Mouse (Mus musculus): Measurements from ENCODE around the gene Lrig2. TPM values are rescaled to one million over a fixed set of nuclear protein-coding genes. Genes with fewer than 3 reads are reported as not detected.

The Lrig2 gene
- polyA plus RNA-seq, 1 experiment from 2014 or later: 2.5 TPM

GRCm38 (mm10) chr3:104480946-104481719 lies 30.6 kb downstream of the Lrig2 start:
- H3K4me3 ChIP-seq (ENCODE audit: low read depth, low read length): no peak overlapping the region
- H3K27ac ChIP-seq (ENCODE audit: low read depth): no peak overlapping the region
- H3K4me2 ChIP-seq (ENCODE audit: low read depth, low read length): no peak overlapping the region
- WGBS (ENCODE audit: insufficient replicate concordance): 26% methylated on average over 1 of the region's 1 CpGs
- ATAC-seq (no peak), DNase-seq (no peak)
- TF ChIP-seq EP300 (IDR thresholded peaks at IDR 0.05; ENCODE audit: low read depth) (no peak), CTCF (IDR thresholded peaks at IDR 0.05; ENCODE audit: low read depth) (no peak)
- H3K9ac ChIP-seq (replicated peaks): no peak overlapping the region
- H3K9me3 ChIP-seq (ENCODE audit: low read length): no peaks in the 10 kb centered on the region
- no peaks in the 10 kb centered on the region for H3K4me1 ChIP-seq (ENCODE audit: insufficient read depth)
- no peaks in the 10 kb centered on the region for H3K27me3 ChIP-seq (ENCODE audit: insufficient read depth, low read length)
- peaks cover 14% of the 10 kb centered on the region for H3K36me3 ChIP-seq (replicated peaks; ENCODE audit: insufficient read depth, low read length)

DNA sequence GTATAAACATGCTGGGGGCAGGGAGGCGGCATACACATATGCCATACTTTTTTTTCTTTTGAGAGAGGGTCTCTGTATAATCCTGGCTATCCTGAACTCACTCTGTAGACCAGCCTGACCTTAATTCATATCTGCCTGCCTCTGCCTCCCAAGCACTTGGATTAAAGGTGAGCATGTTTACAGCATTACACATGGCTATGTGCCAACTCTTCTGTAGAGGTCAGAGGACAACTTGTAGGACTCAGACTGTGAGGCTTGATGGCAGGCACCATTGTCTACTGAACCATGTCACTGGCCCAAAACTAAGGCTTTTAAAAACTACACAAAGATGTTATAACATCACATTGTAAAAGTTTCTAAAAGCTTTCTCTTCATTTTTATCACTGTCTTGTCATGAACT lies 33.7 kb downstream of the Lrig2 start:
- WGBS (ENCODE audit: insufficient replicate concordance): 85% methylated on average over 1 of the region's 1 CpGs
- Histone ChIP-seq H3K27me3 (ENCODE audit: insufficient read depth, low read length) (no peaks in the 10 kb centered on the region), H3K27ac (ENCODE audit: low read depth) (no peak overlapping the region), H3K4me1 (ENCODE audit: insufficient read depth) (no peaks in the 10 kb centered on the region), H3K36me3 (replicated peaks; ENCODE audit: insufficient read depth, low read length) (peaks cover 29% of the 10 kb centered on the region), H3K9me3 (ENCODE audit: low read length) (no peaks in the 10 kb centered on the region), H3K4me3 (ENCODE audit: low read depth, low read length) (no peak overlapping the region), H3K4me2 (ENCODE audit: low read depth, low read length) (no peak overlapping the region), H3K9ac (replicated peaks) (no peak overlapping the region)
- no peak for ATAC-seq
- DNase-seq: no peak
- TF ChIP-seq EP300 (IDR thresholded peaks at IDR 0.05; ENCODE audit: low read depth) (no peak), CTCF (IDR thresholded peaks at IDR 0.05; ENCODE audit: low read depth) (no peak)

DNA sequence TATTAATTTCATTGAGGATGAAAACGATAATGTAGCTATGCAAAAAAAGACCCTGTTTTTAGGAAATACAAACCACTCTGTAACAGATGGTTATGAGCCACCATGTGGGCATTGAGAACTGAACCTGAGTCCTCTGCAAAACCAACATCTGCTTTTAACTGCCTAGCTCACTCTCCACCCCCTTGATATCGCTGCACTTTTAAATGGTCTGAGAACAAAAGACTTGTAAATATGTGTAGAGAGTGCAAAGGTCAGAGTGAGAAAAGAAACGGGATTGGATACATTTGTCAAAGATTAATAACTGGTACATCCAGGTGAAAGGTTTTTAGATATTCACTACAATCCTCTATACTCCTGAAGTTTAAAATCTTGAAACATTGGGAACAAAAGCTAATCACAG lies 42.3 kb downstream of the Lrig2 start:
- Histone ChIP-seq H3K27ac (ENCODE audit: low read depth) (no peak overlapping the region), H3K27me3 (ENCODE audit: insufficient read depth, low read length) (no peaks in the 10 kb centered on the region), H3K4me2 (ENCODE audit: low read depth, low read length) (no peak overlapping the region), H3K36me3 (replicated peaks; ENCODE audit: insufficient read depth, low read length) (peaks cover 26% of the 10 kb centered on the region), H3K9ac (replicated peaks) (no peak overlapping the region), H3K4me1 (ENCODE audit: insufficient read depth) (no peaks in the 10 kb centered on the region), H3K4me3 (ENCODE audit: low read depth, low read length) (no peak overlapping the region), H3K9me3 (ENCODE audit: low read length) (no peaks in the 10 kb centered on the region)
- ATAC-seq (no peak), DNase-seq (no peak)
- TF ChIP-seq CTCF (IDR thresholded peaks at IDR 0.05; ENCODE audit: low read depth) (no peak), EP300 (IDR thresholded peaks at IDR 0.05; ENCODE audit: low read depth) (no peak)
- 72% methylated on average over 3 of the region's 3 CpGs for WGBS (ENCODE audit: insufficient replicate concordance)

- DNase-seq: no peak
- H3K27me3 ChIP-seq (ENCODE audit: insufficient read depth, low read length): no peaks in the 10 kb centered on the region
These were observed 50.5 kb downstream of the Lrig2 start for GRCm38 (mm10) chr3:104461226-104461625.

GRCm38 (mm10) chr3:104458588-104458987 lies 53.1 kb downstream of the Lrig2 start:
- no peak overlapping the region for H3K27ac ChIP-seq (ENCODE audit: low read depth)
- no peak overlapping the region for H3K4me3 ChIP-seq (ENCODE audit: low read depth, low read length)
- no peak for DNase-seq
- TF ChIP-seq CTCF (IDR thresholded peaks at IDR 0.05; ENCODE audit: low read depth): no peak
- no peak for TF ChIP-seq EP300 (IDR thresholded peaks at IDR 0.05; ENCODE audit: low read depth)
- H3K27me3 ChIP-seq (ENCODE audit: insufficient read depth, low read length): no peaks in the 10 kb centered on the region
- ATAC-seq: no peak
- H3K36me3 ChIP-seq (replicated peaks; ENCODE audit: insufficient read depth, low read length): peaks cover 36% of the 10 kb centered on the region
- no peaks in the 10 kb centered on the region for H3K4me1 ChIP-seq (ENCODE audit: insufficient read depth)
- WGBS (ENCODE audit: insufficient replicate concordance): 88% methylated on average over 1 of the region's 1 CpGs
- H3K4me2 ChIP-seq (ENCODE audit: low read depth, low read length): no peak overlapping the region
- no peaks in the 10 kb centered on the region for H3K9me3 ChIP-seq (ENCODE audit: low read length)
- H3K9ac ChIP-seq (replicated peaks): no peak overlapping the region

More at GRCm38 (mm10) chr3:104461226-104461625, 50.5 kb downstream of the Lrig2 start:
- H3K4me2 ChIP-seq (ENCODE audit: low read depth, low read length): no peak overlapping the region
- 62% methylated on average over 2 of the region's 2 CpGs for WGBS (ENCODE audit: insufficient replicate concordance)
- no peaks in the 10 kb centered on the region for H3K9me3 ChIP-seq (ENCODE audit: low read length)
- ATAC-seq: no peak
- H3K36me3 ChIP-seq (replicated peaks; ENCODE audit: insufficient read depth, low read length): peaks cover 49% of the 10 kb centered on the region
- no peak overlapping the region for H3K9ac ChIP-seq (replicated peaks)
- H3K4me3 ChIP-seq (ENCODE audit: low read depth, low read length): no peak overlapping the region
- TF ChIP-seq EP300 (IDR thresholded peaks at IDR 0.05; ENCODE audit: low read depth) (no peak), CTCF (IDR thresholded peaks at IDR 0.05; ENCODE audit: low read depth) (no peak)
- H3K4me1 ChIP-seq (ENCODE audit: insufficient read depth): no peaks in the 10 kb centered on the region
- no peak overlapping the region for H3K27ac ChIP-seq (ENCODE audit: low read depth)

GRCm38 (mm10) chr3:104455506-104456275 lies 56.0 kb downstream of the Lrig2 start:
- H3K4me3 ChIP-seq (ENCODE audit: low read depth, low read length): no peak overlapping the region
- peaks cover 15% of the 10 kb centered on the region for H3K36me3 ChIP-seq (replicated peaks; ENCODE audit: insufficient read depth, low read length)
- TF ChIP-seq CTCF (IDR thresholded peaks at IDR 0.05; ENCODE audit: low read depth) (no peak), EP300 (IDR thresholded peaks at IDR 0.05; ENCODE audit: low read depth) (no peak)
- no peak overlapping the region for H3K4me2 ChIP-seq (ENCODE audit: low read depth, low read length)
- no peak overlapping the region for H3K9ac ChIP-seq (replicated peaks)
- no peak overlapping the region for H3K27ac ChIP-seq (ENCODE audit: low read depth)
- H3K9me3 ChIP-seq (ENCODE audit: low read length): no peaks in the 10 kb centered on the region
- 79% methylated on average over 10 of the region's 10 CpGs for WGBS (ENCODE audit: insufficient replicate concordance)
- no peaks in the 10 kb centered on the region for H3K27me3 ChIP-seq (ENCODE audit: insufficient read depth, low read length)
- H3K4me1 ChIP-seq (ENCODE audit: insufficient read depth): no peaks in the 10 kb centered on the region
- DNase-seq: no peak
- no peak for ATAC-seq

Measured in liver, postnatal 0 days (tissue).